Mouse (Mus musculus): ENCODE data around the gene Prss36.

- TF ChIP-seq CTCF (IDR thresholded peaks at IDR 0.05; ENCODE audit: extremely low read depth, insufficient read length, insufficient replicate concordance, low read depth, low read length) (no peak), POLR2A (IDR thresholded peaks at IDR 0.05; ENCODE audit: low read depth, low read length) (no peak)
Measured at GRCm38 (mm10) chr7:127930636-127931035, 15.9 kb downstream of the Prss36 start.
